Mouse (Mus musculus) limb, embryonic 15.5 days (tissue): ENCODE measurements around the gene Tmem50a. TPM values are rescaled to one million over a fixed set of nuclear protein-coding genes. Genes with fewer than 3 reads are reported as not detected.

ENCODE experiments used
- ATAC-seq: fragments of 200-750 bp; cut with Nextera tagmentation; 2 replicates; pipeline ENCODE4 v1.8.0; 2017; ENCODE audit warnings: low read depth, moderate TSS enrichment; ENCODE audit not compliant: insufficient number of reproducible peaks, low FRiP score, low TSS enrichment
- H3K27ac ChIP-seq: fragments of 300-500 bp; sonication (generic); 2 replicates; pipeline ENCODE4 v1.5.1; 2015; ENCODE audit warnings: moderate library complexity, mild to moderate bottlenecking, inconsistent platforms
- H3K27me3 ChIP-seq: fragments of 300-500 bp; sonication (generic); 2 replicates; pipeline ENCODE4 v1.6.1; 2015; ENCODE audit warnings: inconsistent platforms
- H3K36me3 ChIP-seq: fragments of 300-500 bp; sonication (generic); 2 replicates; pipeline ENCODE4 v1.6.1; 2015; ENCODE audit warnings: inconsistent platforms
- H3K4me1 ChIP-seq: fragments of 300-500 bp; sonication (generic); 2 replicates; pipeline ENCODE4 v1.6.1; 2015; ENCODE audit warnings: inconsistent platforms
- H3K4me2 ChIP-seq: fragments of 300-500 bp; sonication (generic); 2 replicates; pipeline ENCODE4 v1.6.1; 2015; ENCODE audit warnings: mild to moderate bottlenecking, inconsistent platforms
- H3K4me3 ChIP-seq: fragments of 300-500 bp; sonication (generic); 2 replicates; pipeline ENCODE4 v1.5.1; 2015; ENCODE audit warnings: mild to moderate bottlenecking, inconsistent platforms
- H3K9ac ChIP-seq: fragments of 300-500 bp; sonication (generic); 2 replicates; pipeline ENCODE4 v1.6.1; 2015; ENCODE audit warnings: inconsistent platforms
- H3K9me3 ChIP-seq: fragments of 300-500 bp; sonication (generic); 2 replicates; pipeline ENCODE4 v1.6.1; 2016; ENCODE audit warnings: inconsistent platforms
- WGBS: fragments of 180-500 bp; shearing (Covaris S2); methylation state at CpG from one replicate; pipeline ENCODE4 v1.1.7; 2015; 5-methylcytosine and 5-hydroxymethylcytosine counted together
- polyA plus RNA-seq: library from polyadenylated mRNA; unstranded; fragments of >200 nt; fragmentation: Nextera tagmentation; extraction: Ambion mirVana; gene quantifications from 2 replicates; pipeline ENCODE4 v1.2.1, GENCODE M21; 2015

Gene Tmem50a
- polyA plus RNA-seq, 1 experiment from 2014 or later, result 193 TPM

DNA sequence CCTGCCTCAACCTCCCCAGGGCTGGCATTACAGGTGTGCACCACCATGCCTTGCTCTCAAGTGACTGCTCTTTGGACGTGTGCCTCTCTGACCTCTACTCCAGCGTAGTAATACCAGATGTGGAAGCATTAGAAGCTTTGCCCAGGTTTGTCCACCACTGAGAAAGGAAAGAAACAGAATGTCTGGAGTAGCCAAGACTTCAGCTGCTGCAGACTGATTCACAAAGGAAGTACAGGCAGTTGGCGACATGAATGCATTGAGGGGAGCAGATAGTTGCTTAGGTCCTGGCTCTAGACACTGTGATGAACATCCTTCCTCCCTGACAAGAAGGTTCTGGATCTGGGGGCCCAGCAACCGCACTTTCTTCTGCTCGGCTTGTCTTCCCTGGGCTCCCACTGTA lies 58.8 kb downstream of the Tmem50a start:
- Histone ChIP-seq H3K9me3 (no peaks in the 10 kb centered on the region), H3K36me3 (no peaks in the 10 kb centered on the region), H3K27me3 (peaks cover 4% of the 10 kb centered on the region; the same call in 1 of the 2 replicates), H3K4me1 (peaks cover 22% of the 10 kb centered on the region), H3K27ac (peak overlapping the region; percentile 38; the same call in 1 of the 2 replicates), H3K4me2 (no peak overlapping the region), H3K9ac (no peak overlapping the region), H3K4me3 (no peak overlapping the region)
- 48% methylated on average over 5 of the region's 5 CpGs for WGBS
- no peak for ATAC-seq

DNA sequence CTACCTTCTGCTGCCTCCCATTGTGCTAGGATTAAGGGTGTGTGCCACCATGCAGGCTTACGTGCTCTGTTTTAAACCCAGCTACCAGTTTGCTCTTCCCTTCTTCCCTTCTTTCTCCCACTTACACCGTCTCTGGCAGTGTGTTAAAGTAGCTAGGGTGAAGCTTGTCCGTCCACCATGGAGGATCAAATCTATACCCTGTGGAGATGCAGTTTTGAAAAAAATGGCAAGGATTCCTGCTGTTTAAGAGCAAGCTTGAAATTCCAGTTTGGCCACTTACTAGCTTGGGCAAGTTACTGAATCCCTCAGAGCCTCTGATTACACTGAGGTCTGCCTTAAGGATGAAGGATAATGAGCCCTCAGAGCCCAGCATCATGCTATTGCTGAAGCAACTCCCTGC lies 59.5 kb downstream of the Tmem50a start:
- Histone ChIP-seq H3K36me3 (no peaks in the 10 kb centered on the region), H3K4me1 (peaks cover 28% of the 10 kb centered on the region), H3K27ac (no peak overlapping the region), H3K27me3 (peaks cover 4% of the 10 kb centered on the region; the same call in 1 of the 2 replicates), H3K4me2 (no peak overlapping the region), H3K9ac (no peak overlapping the region), H3K4me3 (no peak overlapping the region), H3K9me3 (no peaks in the 10 kb centered on the region)
- no peak for ATAC-seq
- 42% methylated on average over 3 of the region's 3 CpGs for WGBS

GRCm38 (mm10) chr4:134853637-134854485 lies 61.0 kb downstream of the Tmem50a start:
- peaks cover 4% of the 10 kb centered on the region; the same call in 1 of the 2 replicates for H3K27me3 ChIP-seq
- under 1% methylated on average over 88 of the region's 91 CpGs for WGBS

DNA sequence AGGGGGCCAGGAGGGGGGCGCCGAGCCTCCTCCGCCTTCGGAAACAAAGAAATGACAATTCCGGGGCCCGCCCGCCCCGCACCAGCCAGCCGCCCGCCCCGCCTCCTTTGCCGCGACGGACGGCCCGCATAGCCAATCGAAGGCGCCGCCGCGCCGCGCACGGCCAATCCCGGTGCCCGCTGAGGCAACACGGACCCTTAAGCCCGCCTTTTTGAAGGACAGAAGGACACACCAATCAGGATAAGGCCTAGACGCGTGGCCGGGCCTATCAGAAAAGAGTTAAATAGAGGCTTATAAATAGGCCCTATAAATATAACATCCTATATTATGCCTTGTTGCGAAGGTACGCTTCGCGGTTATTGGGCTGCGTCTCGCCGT lies 61.6 kb downstream of the Tmem50a start, which contains the start of gene Maco1:
Gene Maco1, minus strand, starts transcription at position 87 of the 378 bp plus-strand sequence.
- peak; percentile 94 for ATAC-seq
- Histone ChIP-seq H3K4me1 (peaks cover 28% of the 10 kb centered on the region), H3K36me3 (no peaks in the 10 kb centered on the region), H3K4me3 (peak within 1 kb of the TSS; percentile 99), H3K9ac (peak within 1 kb of the TSS; percentile 94), H3K27ac (peak within 1 kb of the TSS; percentile 92), H3K9me3 (no peaks in the 10 kb centered on the region), H3K27me3 (peaks cover 4% of the 10 kb centered on the region; the same call in 1 of the 2 replicates), H3K4me2 (peak within 1 kb of the TSS; percentile 83)
- under 1% methylated on average over 38 of the region's 38 CpGs for WGBS

More at GRCm38 (mm10) chr4:134853637-134854485, 61.0 kb downstream of the Tmem50a start:
- H3K9me3 ChIP-seq, result no peaks in the 10 kb centered on the region
- H3K9ac ChIP-seq, result peak overlapping the region; percentile 56
- peaks cover 28% of the 10 kb centered on the region for H3K4me1 ChIP-seq
- no peaks in the 10 kb centered on the region for H3K36me3 ChIP-seq
- peak overlapping the region; percentile 99 for H3K4me3 ChIP-seq
- H3K27ac ChIP-seq, result peak overlapping the region; percentile 92
- peak; percentile 92 for ATAC-seq
- H3K4me2 ChIP-seq, result peak overlapping the region; percentile 83

DNA sequence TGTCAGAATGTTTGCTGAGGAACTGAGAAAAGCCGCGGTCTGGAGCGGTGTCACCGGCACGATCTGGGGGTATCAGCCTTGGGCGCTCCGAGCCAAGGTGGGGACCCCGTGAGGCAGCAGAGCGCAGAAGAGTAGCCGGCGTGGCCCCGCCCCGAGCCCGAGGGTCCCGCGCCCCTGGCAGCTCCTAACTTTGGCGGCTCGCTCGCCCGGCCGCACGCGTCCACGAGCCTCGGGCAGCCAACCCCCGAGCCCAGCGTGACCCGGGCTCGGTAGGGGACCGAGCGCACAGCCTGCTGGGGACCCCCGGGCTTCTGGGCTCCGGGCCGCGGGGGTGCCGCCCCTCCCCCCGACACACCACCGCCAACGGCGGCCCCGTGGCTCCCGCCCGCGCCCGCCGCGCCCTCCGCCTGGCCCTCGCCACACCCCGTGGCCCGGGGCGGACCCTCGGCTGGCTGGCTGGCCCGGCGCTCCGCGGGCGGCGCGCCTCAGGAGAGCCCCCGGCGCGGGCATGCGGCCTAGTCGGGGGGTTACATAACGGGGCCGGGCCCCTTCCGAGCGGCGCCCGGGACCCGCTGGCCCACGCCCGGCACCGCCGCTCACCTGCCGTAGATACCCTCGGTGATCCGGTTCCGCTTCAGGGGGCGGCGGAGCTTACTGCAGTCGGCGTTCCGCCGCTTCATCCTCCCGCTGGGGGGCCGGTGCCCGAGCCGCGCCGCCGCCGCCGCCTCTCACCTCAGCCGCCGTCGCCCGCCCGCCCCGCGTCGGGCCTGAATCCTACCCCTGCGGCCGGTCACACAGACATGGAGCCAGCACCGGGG lies 62.2 kb downstream of the Tmem50a start:
- Histone ChIP-seq H3K4me1 (peaks cover 32% of the 10 kb centered on the region), H3K9ac (peak overlapping the region; percentile 94), H3K4me3 (peak overlapping the region; percentile 99), H3K9me3 (no peaks in the 10 kb centered on the region), H3K4me2 (peak overlapping the region; percentile 83), H3K27me3 (peaks cover 4% of the 10 kb centered on the region; the same call in 1 of the 2 replicates), H3K36me3 (no peaks in the 10 kb centered on the region), H3K27ac (peak overlapping the region; percentile 89)
- no peak; the same call in 1 of the 2 replicates for ATAC-seq
- WGBS, result under 1% methylated on average over 74 of the region's 106 CpGs

GRCm38 (mm10) chr4:134851876-134852275 lies 62.9 kb downstream of the Tmem50a start:
- H3K36me3 ChIP-seq, result no peaks in the 10 kb centered on the region
- H3K9me3 ChIP-seq, result no peaks in the 10 kb centered on the region
- ATAC-seq, result no peak
- H3K9ac ChIP-seq, result peak overlapping the region; percentile 94
- H3K4me3 ChIP-seq, result peak overlapping the region; percentile 99
- H3K4me1 ChIP-seq, result peaks cover 34% of the 10 kb centered on the region
- H3K27me3 ChIP-seq, result peaks cover 4% of the 10 kb centered on the region; the same call in 1 of the 2 replicates
- WGBS, result 11% methylated on average over 14 of the region's 14 CpGs
- H3K27ac ChIP-seq, result peak overlapping the region; percentile 89; the same call in 1 of the 2 replicates
- H3K4me2 ChIP-seq, result peak overlapping the region; percentile 83

- no peak overlapping the region for H3K4me3 ChIP-seq
- H3K27ac ChIP-seq, result no peak overlapping the region
These were observed 63.6 kb downstream of the Tmem50a start for GRCm38 (mm10) chr4:134851236-134851635.

DNA sequence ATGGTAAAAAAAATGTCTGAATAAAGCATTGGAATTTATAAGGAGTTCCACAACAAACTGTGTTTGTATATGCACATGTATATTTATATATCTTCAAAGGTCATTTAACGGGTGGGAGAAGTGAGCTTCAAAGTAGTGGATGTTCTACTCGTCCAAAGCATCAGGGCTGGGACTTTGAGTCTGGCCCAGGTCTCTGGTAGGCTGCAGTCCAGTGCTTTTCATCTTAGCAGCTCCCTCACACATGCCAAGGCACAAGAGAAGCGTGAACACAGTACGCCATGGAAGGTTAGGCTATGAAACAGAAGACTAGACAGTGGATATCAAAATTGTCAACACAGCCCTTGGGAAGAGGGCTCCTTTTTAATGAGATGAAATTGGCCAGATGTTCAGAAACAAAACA lies 64.3 kb downstream of the Tmem50a start:
- H3K9ac ChIP-seq, result no peak overlapping the region
- ATAC-seq, result no peak
- H3K4me1 ChIP-seq, result peaks cover 29% of the 10 kb centered on the region
- no peaks in the 10 kb centered on the region for H3K27me3 ChIP-seq
- H3K36me3 ChIP-seq, result no peaks in the 10 kb centered on the region
- H3K4me2 ChIP-seq, result no peak overlapping the region
- no peak overlapping the region for H3K4me3 ChIP-seq
- WGBS, result 69% methylated on average over 4 of the region's 4 CpGs
- H3K27ac ChIP-seq, result no peak overlapping the region
- H3K9me3 ChIP-seq, result no peaks in the 10 kb centered on the region

More at GRCm38 (mm10) chr4:134851236-134851635, 63.6 kb downstream of the Tmem50a start:
- H3K4me1 ChIP-seq, result peaks cover 27% of the 10 kb centered on the region
- 37% methylated on average over 2 of the region's 2 CpGs for WGBS
- ATAC-seq, result no peak
- no peaks in the 10 kb centered on the region for H3K9me3 ChIP-seq
- H3K4me2 ChIP-seq, result peak overlapping the region; percentile 83; the same call in 1 of the 2 replicates
- H3K36me3 ChIP-seq, result no peaks in the 10 kb centered on the region
- H3K27me3 ChIP-seq, result peaks cover 2% of the 10 kb centered on the region; the same call in 1 of the 2 replicates
- no peak overlapping the region for H3K9ac ChIP-seq

Other genes with a start within 250 kb of the Tmem50a start
- 4.7 and 5.6 TPM in 2 replicates for gene Man1c1, start 210.7 kb downstream of the Tmem50a start, polyA plus RNA-seq
- 31.8 and 33.9 TPM in 2 replicates for gene Ldlrap1, start 147.0 kb downstream of the Tmem50a start, polyA plus RNA-seq
- 39.1 and 44.7 TPM in 2 replicates for gene Maco1, start 61.7 kb downstream of the Tmem50a start, polyA plus RNA-seq
- 2.7 and 4.0 TPM in 2 replicates for gene Rhd, start 50.5 kb downstream of the Tmem50a start, polyA plus RNA-seq
- 496 and 523 TPM in 2 replicates for gene Rsrp1, start 8.6 kb upstream of the Tmem50a start, polyA plus RNA-seq
- gene Syf2, start 15.9 kb upstream of the Tmem50a start, polyA plus RNA-seq, result 76.6 and 80.6 TPM in 2 replicates
- 4.4 and 4.6 TPM in 2 replicates for gene Runx3, start 205.6 kb upstream of the Tmem50a start, polyA plus RNA-seq